Mouse (Mus musculus) lung, postnatal 10 days (tissue): Measurements from ENCODE around the gene Afap1.

Experiments used
- DNase-seq: peaks from one replicate; pipeline ENCODE4 v3.0.0; 2021

Gene Afap1

DNA sequence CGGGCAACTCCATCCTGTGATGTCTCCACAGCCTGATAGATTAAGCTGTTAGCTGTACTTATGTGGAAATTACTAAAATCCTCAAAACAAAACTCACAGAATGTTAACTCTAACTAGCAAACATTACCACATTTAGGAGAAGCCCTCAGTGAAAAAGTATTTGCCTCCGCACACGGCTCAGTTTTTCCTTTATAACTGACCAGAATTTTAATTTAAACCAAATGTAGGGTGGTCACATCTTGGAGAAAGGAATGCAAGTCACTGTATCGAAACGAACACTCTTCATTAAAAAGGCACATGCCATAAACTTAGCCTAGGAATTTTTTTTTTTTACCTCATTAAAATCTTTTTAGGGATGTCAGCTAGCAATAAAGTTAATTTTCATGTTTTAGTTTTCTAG lies 87.4 kb downstream of the Afap1 start:
- no peak for DNase-seq

DNA sequence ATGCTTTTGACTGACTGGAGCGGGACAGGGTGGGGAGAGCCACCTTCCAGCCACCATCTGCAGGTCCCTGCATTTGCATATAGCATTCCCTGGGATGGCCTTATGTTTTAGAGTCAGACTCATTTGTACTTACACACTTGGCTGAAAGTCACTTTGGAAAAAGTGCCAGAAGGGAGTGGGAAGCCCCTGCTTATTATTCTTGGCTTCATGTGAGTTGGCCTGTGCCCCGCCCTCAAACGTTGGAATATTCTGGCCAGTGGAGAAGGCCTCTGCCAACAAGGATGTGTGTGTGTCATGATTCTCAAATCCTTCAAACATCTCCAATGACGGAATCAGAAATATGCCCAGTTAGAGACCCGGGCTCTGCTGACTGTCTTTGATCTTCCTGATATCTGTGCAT lies 88.2 kb downstream of the Afap1 start:
- no peak for DNase-seq

GRCm38 (mm10) chr5:35981976-35982375 lies 88.9 kb downstream of the Afap1 start:
- DNase-seq: peak; percentile 86

GRCm38 (mm10) chr5:35985611-35986010 lies 92.5 kb downstream of the Afap1 start:
- DNase-seq: no peak

GRCm38 (mm10) chr5:35988085-35988484 lies 95.0 kb downstream of the Afap1 start:
- no peak for DNase-seq

DNA sequence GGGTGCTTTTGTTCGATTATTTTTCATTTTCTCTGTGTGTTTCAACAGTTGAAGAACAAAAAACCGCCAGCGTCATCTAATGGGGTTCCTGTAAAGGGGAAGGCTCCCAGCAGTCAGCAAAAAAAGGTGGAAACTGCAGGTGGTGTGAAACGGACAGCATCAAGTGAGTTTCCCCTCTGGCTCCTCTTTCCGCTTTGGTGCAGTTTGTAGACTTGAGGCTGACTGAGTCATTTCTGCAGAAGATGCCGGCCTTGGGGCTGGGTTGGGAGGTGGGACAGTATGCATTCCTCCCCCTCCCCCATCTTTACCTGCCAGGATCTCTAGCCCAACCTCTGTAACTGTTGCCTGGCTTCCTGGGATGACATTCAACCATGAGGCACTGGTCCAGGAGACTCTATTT lies 96.4 kb downstream of the Afap1 start:
- no peak for DNase-seq

DNA sequence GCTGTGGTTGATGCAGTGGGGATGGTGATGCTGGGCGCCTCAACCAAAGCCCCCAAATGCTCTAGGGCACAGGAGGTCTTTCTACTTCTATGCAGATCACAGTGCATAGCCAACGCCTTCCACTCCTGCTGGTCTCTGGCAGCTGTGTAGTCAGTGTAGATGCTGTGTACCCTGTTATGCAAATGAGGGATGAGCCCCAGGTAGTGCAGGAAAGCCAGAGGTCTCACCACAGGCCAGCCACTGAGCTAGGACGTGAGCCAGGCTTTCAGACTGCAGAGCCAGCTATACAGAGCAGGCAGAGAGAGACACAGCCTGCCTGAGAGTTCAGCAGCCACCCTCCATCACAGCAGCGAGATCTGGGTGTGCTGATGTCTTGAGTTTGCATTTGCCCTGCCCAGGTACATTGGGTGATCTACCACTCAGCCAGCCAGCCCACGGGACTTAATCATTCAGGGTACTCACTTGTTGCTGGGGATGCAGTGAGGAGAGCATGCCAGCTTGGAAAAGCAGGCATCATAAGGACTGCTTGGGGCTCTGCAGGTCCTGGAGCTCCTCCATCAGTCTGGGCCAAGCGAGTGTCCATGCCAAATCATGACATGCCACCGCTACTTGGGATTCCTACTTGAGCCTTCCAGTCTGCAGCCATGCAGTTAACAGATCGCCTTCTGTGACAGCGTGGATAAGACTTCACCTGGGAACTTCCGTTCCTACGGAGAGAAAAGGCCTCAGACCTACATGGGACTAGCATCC lies 97.0 kb downstream of the Afap1 start:
- no peak for DNase-seq

- no peak for DNase-seq
These were observed 110.7 kb downstream of the Afap1 start for GRCm38 (mm10) chr5:36003797-36004196.

DNA sequence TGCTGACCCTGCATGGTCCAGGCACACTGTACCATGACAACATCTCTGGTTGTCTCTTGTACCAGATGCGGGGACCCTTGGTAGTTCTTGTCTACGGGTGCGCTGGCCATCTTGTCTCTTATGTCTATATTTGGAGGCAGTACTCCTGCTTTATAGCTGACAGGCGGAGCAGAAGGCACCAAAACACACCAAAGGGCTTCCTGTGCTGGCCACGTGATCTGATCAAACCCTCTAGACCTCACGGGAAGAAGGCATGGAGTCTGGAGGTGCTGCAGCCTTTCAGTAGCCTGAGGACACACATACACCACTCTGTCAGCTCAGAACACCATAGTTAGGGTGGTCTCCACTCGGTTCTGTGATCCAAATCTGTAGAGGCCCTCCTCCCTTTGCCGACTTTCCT lies 113.0 kb downstream of the Afap1 start:
- no peak for DNase-seq

- no peak for DNase-seq
These were observed 113.5 kb downstream of the Afap1 start for GRCm38 (mm10) chr5:36006586-36006985.

DNA sequence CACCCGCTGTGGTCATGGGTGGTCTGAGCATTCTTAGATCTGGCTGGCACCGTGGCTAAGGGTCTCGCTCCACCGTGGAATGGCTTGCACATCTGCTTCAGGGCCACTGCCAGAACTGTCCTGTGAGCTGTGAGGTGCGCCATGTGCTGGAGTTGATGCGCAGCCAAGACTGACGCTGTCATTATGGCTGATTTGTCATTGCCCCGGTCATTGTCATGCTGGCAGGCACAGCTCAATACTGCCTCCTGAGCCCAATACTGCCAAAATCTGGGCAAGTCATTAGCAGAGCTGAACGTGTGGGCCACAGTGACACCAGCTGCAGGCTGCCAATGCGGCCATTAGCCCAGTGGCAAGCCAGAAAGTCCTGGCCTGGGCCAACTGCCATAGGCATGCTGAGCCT lies 114.5 kb downstream of the Afap1 start:
- no peak for DNase-seq

DNA sequence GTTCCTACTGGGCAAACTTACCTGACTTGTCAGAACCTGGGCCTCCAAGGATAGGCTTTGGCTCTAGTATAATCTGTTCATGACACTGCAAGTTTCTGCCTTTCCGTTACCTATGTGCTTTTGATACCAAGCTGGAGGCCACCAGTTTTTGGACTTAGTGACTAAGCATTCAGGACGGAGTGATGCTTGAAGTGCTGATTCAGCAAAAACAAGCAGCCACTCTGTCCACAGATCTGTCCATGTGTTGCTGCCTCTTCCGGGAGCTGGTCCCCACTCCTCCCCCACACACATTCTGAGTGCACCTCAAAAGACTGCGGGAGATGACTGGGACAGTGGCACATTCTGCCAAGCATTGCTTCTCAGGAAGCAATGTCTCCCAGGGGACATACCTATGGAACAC lies 116.3 kb downstream of the Afap1 start:
- DNase-seq: no peak

DNA sequence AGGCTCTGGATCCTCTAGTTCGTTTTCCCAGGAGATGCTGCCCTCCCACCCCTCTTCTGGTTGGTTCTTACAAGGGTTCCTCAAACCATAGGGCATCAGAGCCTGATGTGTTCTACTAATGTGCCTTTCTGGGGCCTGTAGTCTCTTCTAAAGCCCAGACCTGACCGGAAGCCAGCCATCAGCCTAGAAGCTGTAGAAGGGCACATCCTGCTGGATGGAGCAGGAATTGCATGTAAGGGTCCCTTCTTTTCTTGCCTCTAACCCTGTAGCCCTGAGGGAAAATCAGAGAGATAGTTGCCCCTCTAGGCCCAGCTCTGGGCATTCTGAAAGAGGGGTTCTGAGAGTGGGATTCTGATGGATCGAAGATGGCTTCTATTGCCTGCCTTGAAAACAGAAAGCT lies 125.2 kb downstream of the Afap1 start:
- no peak for DNase-seq

- no peak for DNase-seq
These were observed 128.0 kb downstream of the Afap1 start for GRCm38 (mm10) chr5:36021091-36021490.

- DNase-seq: no peak
These were observed 129.2 kb downstream of the Afap1 start for GRCm38 (mm10) chr5:36022361-36022760.

- no peak for DNase-seq
These were observed 131.0 kb downstream of the Afap1 start for GRCm38 (mm10) chr5:36024003-36024685.

GRCm38 (mm10) chr5:36025076-36025475 lies 132.0 kb downstream of the Afap1 start:
- no peak for DNase-seq

DNA sequence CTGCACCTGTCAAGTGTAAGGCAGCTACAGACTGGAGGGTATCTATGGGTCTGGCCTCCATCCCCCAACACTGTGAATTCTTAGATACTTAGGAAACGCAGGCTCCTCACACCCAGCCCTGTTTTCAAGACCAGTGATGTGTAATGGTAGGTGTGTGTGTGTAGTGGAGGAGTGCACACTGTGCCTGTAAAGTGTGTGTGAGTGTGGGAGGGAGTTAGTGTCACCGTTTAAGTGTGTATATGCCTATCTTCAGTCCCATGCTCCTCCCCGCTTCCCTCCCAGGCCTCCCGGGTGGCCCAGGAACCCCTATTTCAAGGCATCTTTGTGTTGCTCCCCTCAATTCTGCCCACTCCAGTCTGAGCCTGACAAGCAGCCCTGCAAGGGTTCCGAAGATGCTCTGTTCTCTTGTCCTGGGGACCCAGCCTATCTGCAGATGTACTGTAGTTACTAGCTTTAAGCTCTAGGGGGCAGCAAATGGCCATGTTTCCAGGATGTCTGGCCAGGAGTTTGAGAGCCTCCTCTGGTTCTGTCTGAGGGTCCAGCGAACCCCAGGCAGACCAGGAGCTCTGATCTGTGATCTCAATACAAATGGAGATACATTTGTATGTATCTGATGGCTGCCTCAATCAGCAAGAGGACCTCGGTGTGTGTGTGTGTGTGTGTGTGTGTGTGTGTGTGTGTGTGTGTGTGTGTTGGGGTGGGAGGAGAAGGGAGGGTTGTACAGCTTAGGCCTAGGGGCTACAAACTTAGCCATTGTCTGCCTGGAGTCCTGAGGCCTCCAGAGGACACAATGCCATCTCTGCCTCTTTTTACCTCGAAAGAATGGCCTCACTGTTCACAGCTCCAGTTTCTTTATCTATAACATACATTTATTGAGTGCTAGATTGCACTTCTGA lies 140.7 kb downstream of the Afap1 start:
- peak; percentile 72 for DNase-seq

GRCm38 (mm10) chr5:36039596-36039995 lies 146.5 kb downstream of the Afap1 start:
- DNase-seq: no peak

DNA sequence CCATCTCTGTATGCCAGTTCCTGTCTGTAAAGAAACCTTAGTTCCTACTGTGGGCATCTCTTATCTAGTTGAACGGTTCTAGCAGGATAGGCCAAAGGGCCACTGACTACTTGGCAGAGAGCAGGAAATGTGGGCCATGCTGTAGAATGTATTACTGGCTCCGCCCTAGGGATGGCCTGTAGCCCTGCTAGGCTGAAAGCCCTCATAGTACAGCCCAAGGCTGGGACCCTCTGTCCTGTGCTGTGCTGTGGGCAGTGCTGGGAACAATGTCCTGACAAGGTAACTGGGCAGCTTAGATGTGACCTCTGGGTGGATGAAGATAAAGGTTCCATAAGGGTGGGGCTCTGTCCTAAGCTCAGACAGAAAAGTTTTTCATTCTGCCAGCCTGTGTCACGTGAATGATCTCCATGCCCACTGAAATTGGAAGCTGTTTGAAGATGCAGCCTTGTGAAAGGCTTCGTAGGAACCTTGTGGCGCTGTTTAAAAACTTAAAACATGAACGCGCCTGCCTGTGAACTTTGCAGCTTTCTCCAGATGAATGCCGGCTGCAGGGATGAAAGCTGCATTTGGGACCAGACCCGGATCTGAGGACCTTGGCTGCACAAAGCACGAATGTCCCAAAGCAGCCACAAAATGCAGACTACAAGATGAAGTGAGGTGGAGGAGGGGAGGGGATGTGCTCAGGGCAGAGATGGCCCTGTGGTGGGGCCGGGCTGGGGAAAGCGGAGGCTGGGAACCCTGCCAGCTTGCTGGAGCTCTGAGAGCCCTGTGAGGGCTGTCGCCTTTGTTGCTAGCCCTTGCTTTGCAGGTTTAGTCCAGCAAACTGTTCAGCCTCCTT lies 147.5 kb downstream of the Afap1 start:
- peak; percentile 82 for DNase-seq

DNA sequence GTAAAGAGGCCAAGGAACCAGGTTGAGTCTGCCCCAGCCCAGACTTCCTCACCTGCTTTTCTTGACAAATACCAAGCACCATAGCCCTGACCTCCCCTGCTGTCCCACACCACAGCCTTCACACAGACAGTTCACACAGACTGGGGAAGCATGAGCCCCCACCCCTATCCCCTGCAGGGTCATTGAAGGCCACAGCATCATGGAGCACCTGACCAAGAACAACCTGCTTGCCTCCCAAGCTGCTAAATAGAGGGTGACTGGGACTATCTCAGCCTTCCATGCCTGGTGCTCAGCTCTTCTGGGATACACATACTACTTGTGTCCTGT lies 148.1 kb downstream of the Afap1 start:
- DNase-seq: no peak

GRCm38 (mm10) chr5:36041756-36042155 lies 148.6 kb downstream of the Afap1 start:
- DNase-seq: no peak

DNA sequence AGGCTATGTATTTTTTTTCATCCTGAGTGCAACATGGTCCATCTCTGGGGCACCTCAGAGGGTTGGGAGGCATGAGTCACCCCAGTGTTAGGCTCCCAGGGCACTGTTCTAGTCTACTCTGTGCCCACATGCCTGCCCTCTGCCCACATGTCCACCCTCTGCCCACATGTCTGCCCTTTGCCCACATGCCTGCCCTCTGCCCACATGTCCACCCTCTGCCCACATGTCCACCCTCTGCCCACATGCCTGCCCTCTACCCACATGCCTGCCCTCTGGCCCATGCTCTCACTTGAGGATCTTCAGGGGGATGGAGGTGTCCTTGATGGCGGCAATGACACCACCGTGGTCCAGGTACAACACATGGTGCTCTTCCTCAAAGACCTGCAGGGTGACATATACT lies 150.0 kb downstream of the Afap1 start:
- DNase-seq: no peak
